Mouse (Mus musculus): ENCODE data around the gene Tuba1a.

DNA sequence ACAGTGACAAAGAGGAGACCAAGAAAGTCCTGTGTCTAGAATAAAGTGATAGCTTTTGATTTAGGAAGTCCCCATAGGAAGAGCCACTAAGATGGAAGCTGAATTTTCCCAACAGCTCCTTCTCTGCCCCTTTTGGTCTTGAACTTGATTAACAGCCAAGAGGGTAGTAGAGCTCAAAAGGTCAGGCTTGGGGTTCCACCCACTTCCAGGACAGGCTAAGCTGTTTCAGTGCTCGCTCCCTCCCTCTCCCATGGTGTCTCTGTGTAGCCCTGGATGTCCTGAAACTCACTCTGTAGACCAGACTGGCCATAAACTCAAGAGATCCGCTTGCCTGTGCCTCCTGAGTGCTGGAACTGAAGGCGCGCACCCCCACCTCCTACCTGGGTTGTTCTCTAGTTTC is 37.5 kb downstream of the Tuba1a start:
- TF ChIP-seq MYC (IDR thresholded peaks at IDR 0.05; ENCODE audit: low read depth, low read length), result no peak
- no peak for TF ChIP-seq PAX5 (IDR thresholded peaks at IDR 0.05; ENCODE audit: low read length)
- no peak for TF ChIP-seq CTCF (conservative IDR thresholded peaks at IDR 0.05 in 1 of 2, IDR thresholded peaks at IDR 0.05 in 1 of 2; ENCODE audit: low read depth in 2 of 2, low read length in 2 of 2)
- TF ChIP-seq USF1 (IDR thresholded peaks at IDR 0.05; ENCODE audit: low read depth, low read length), result no peak
- no peak for TF ChIP-seq POLR2A (IDR thresholded peaks at IDR 0.05; ENCODE audit: low read depth, low read length)
- TF ChIP-seq ZMIZ1 (IDR thresholded peaks at IDR 0.05; ENCODE audit: low read depth, low read length), result no peak
- TF ChIP-seq JUN (IDR thresholded peaks at IDR 0.05; ENCODE audit: insufficient read depth, low read depth, low read length), result no peak

Data from CH12.LX (cell line).